Mouse (Mus musculus) midbrain, embryonic 14.5 days (tissue): Measurements from ENCODE around the gene Neurog2. TPM values are rescaled to one million over a fixed set of nuclear protein-coding genes. Genes with fewer than 3 reads are reported as not detected.

Experiments
- ATAC-seq: fragments of 200-750 bp; cut with Nextera tagmentation; 2 replicates; pipeline ENCODE4 v1.8.0; 2017; ENCODE audit warnings: moderate number of reproducible peaks, moderate library complexity; ENCODE audit not compliant: low FRiP score, low TSS enrichment
- DNase-seq: peaks from one replicate; pipeline ENCODE4 v3.0.0-alpha.2; 2015
- H3K27ac ChIP-seq: fragments of 300-500 bp; sonication (generic); replicated peaks from 2 replicates; pipeline ENCODE4 v1.5.1; 2014; ENCODE audit warnings: mild to moderate bottlenecking, low read depth, low read length, moderate library complexity
- H3K27me3 ChIP-seq: fragments of 300-500 bp; sonication (generic); 2 replicates; pipeline ENCODE4 v1.6.1; 2014; ENCODE audit warnings: low read length, control low read depth, mixed read lengths; ENCODE audit not compliant: control insufficient read depth, insufficient read depth
- H3K36me3 ChIP-seq: fragments of 300-500 bp; sonication (generic); 2 replicates; pipeline ENCODE4 v1.6.1; 2014; ENCODE audit warnings: low read length, control low read depth; ENCODE audit not compliant: control insufficient read depth, insufficient read depth
- H3K4me1 ChIP-seq: fragments of 300-500 bp; sonication (generic); 2 replicates; pipeline ENCODE4 v1.6.1; 2014; ENCODE audit warnings: mild to moderate bottlenecking, antibody characterized with exemption, low read length, control low read depth; ENCODE audit not compliant: control insufficient read depth, insufficient read depth
- H3K4me2 ChIP-seq: fragments of 300-500 bp; sonication (generic); 2 replicates; pipeline ENCODE4 v1.6.1; 2014; ENCODE audit warnings: mild to moderate bottlenecking, low read length, moderate library complexity
- H3K4me3 ChIP-seq: fragments of 300-500 bp; sonication (generic); replicated peaks from 2 replicates; pipeline ENCODE4 v1.5.1; 2014; ENCODE audit warnings: low read depth, low read length
- H3K9ac ChIP-seq: fragments of 300-500 bp; sonication (generic); replicated peaks from 2 replicates; pipeline ENCODE4 v1.6.1; 2014; ENCODE audit warnings: mild to moderate bottlenecking, low read length, moderate library complexity
- H3K9me3 ChIP-seq: fragments of 300-500 bp; sonication (generic); 2 replicates; pipeline ENCODE4 v1.6.1; 2016; ENCODE audit warnings: low read length, control low read depth, mixed read lengths; ENCODE audit not compliant: control insufficient read depth
- WGBS: fragments of 180-500 bp; shearing (Covaris S2); extraction: QIAGEN DNeasy Blood & Tissue Kit; methylation state at CpG from one replicate; pipeline ENCODE4 v1.1.7; 2014; 5-methylcytosine and 5-hydroxymethylcytosine counted together
- polyA plus RNA-seq: library from polyadenylated mRNA; unstranded; fragments of >200 nt; fragmentation: Nextera tagmentation; extraction: Ambion mirVana; gene quantifications from 2 replicates; pipeline ENCODE4 v1.2.1, GENCODE M21; 2014

Gene Neurog2
- polyA plus RNA-seq, 1 experiment from 2014 or later: 18.6 TPM

GRCm38 (mm10) chr3:127628311-127629184, 4.4 kb upstream of the Neurog2 start:
- Histone ChIP-seq H3K4me1 (peaks cover 43% of the 10 kb centered on the region; the same call in 1 of the 2 replicates), H3K27me3 (peaks cover 81% of the 10 kb centered on the region), H3K36me3 (no peaks in the 10 kb centered on the region), H3K27ac (no peak overlapping the region), H3K9ac (no peak overlapping the region), H3K4me3 (no peak overlapping the region), H3K4me2 (peak overlapping the region; percentile 34), H3K9me3 (no peaks in the 10 kb centered on the region)
- ATAC-seq (no peak), DNase-seq (peak; percentile 57)
- WGBS: 2% methylated on average over 37 of the region's 37 CpGs

- Histone ChIP-seq H3K4me3 (no peak overlapping the region), H3K27ac (no peak overlapping the region), H3K36me3 (no peaks in the 10 kb centered on the region), H3K4me1 (peaks cover 42% of the 10 kb centered on the region; the same call in 1 of the 2 replicates), H3K9me3 (no peaks in the 10 kb centered on the region), H3K9ac (no peak overlapping the region), H3K27me3 (peaks cover 77% of the 10 kb centered on the region), H3K4me2 (no peak overlapping the region)
- DNase-seq (no peak), ATAC-seq (no peak)
- 8% methylated on average over 1 of the region's 1 CpGs for WGBS
Observed at GRCm38 (mm10) chr3:127630190-127630589, 2.7 kb upstream of the Neurog2 start.

GRCm38 (mm10) chr3:127630735-127631372, 2.1 kb upstream of the Neurog2 start:
- H3K4me2 ChIP-seq: peak overlapping the region; percentile 88
- DNase-seq (no peak), ATAC-seq (no peak)
- peaks cover 40% of the 10 kb centered on the region; the same call in 1 of the 2 replicates for H3K4me1 ChIP-seq
- H3K27me3 ChIP-seq: peaks cover 76% of the 10 kb centered on the region
- H3K27ac ChIP-seq: no peak overlapping the region
- H3K9me3 ChIP-seq: no peaks in the 10 kb centered on the region
- H3K4me3 ChIP-seq: no peak overlapping the region
- no peak overlapping the region for H3K9ac ChIP-seq
- 2% methylated on average over 17 of the region's 17 CpGs for WGBS
- H3K36me3 ChIP-seq: no peaks in the 10 kb centered on the region

GRCm38 (mm10) chr3:127631582-127631981, 1.4 kb upstream of the Neurog2 start:
- DNase-seq: no peak
- Histone ChIP-seq H3K27me3 (peaks cover 70% of the 10 kb centered on the region), H3K4me3 (no peak overlapping the region), H3K4me2 (peak overlapping the region; percentile 88), H3K36me3 (no peaks in the 10 kb centered on the region), H3K9me3 (no peaks in the 10 kb centered on the region), H3K27ac (no peak overlapping the region), H3K4me1 (peaks cover 37% of the 10 kb centered on the region; the same call in 1 of the 2 replicates), H3K9ac (no peak overlapping the region)
- ATAC-seq: no peak
- 0% methylated on average over 10 of the region's 10 CpGs for WGBS

- H3K27ac ChIP-seq: peak overlapping the region; percentile 80
- under 1% methylated on average over 31 of the region's 32 CpGs for WGBS
- peak overlapping the region; percentile 88 for H3K4me2 ChIP-seq
- H3K4me1 ChIP-seq: peaks cover 33% of the 10 kb centered on the region; the same call in 1 of the 2 replicates
- no peaks in the 10 kb centered on the region for H3K36me3 ChIP-seq
- peaks cover 71% of the 10 kb centered on the region for H3K27me3 ChIP-seq
- H3K9ac ChIP-seq: peak overlapping the region; percentile 54; the same call in 1 of the 2 replicates
- H3K9me3 ChIP-seq: no peaks in the 10 kb centered on the region
- ATAC-seq (peak; percentile 80), DNase-seq (peak; percentile 91)
- peak overlapping the region; percentile 53 for H3K4me3 ChIP-seq
Observed at GRCm38 (mm10) chr3:127632531-127632930, 404 bp upstream of the Neurog2 start.

- Histone ChIP-seq H3K9me3 (no peaks in the 10 kb centered on the region), H3K9ac (peak overlapping the region; percentile 54), H3K27ac (peak overlapping the region; percentile 80), H3K27me3 (peaks cover 70% of the 10 kb centered on the region), H3K4me3 (peak overlapping the region; percentile 53), H3K36me3 (no peaks in the 10 kb centered on the region), H3K4me2 (peak overlapping the region; percentile 88), H3K4me1 (peaks cover 19% of the 10 kb centered on the region; the same call in 1 of the 2 replicates)
- ATAC-seq (peak; percentile 76), DNase-seq (peak; percentile 92)
- WGBS: 0% methylated on average over 58 of the region's 58 CpGs
Observed at GRCm38 (mm10) chr3:127634101-127634983, 1.4 kb downstream of the Neurog2 start.

- 0% methylated on average over 3 of the region's 3 CpGs for WGBS
- peaks cover 66% of the 10 kb centered on the region for H3K27me3 ChIP-seq
- H3K9ac ChIP-seq: 0 out of 2 replicates have a peak overlapping the region, but pooled peaks have one; percentile 1
- DNase-seq (no peak), ATAC-seq (peak; percentile 0; the same call in 1 of the 2 replicates)
- H3K4me3 ChIP-seq: peak overlapping the region; percentile 53
- H3K9me3 ChIP-seq: no peaks in the 10 kb centered on the region
- 0 out of 2 replicates have a peak overlapping the region, but pooled peaks have one; percentile 80 for H3K27ac ChIP-seq
- H3K4me1 ChIP-seq: peaks cover 24% of the 10 kb centered on the region; the same call in 1 of the 2 replicates
- peak overlapping the region; percentile 88 for H3K4me2 ChIP-seq
- no peaks in the 10 kb centered on the region for H3K36me3 ChIP-seq
Observed at GRCm38 (mm10) chr3:127634984-127635349, 2.0 kb downstream of the Neurog2 start.
